Mouse (Mus musculus) neural tube, embryonic 11.5 days (tissue): Measurements from ENCODE around the gene Etl4. TPM values are rescaled to one million over a fixed set of nuclear protein-coding genes. Genes with fewer than 3 reads are reported as not detected.

Experiments used
- ATAC-seq: fragments of 200-750 bp; cut with Nextera tagmentation; 2 replicates; pipeline ENCODE4 v1.8.0; 2017; ENCODE audit warnings: moderate number of reproducible peaks, mild to moderate bottlenecking, moderate TSS enrichment, moderate library complexity; ENCODE audit not compliant: insufficient read depth, low FRiP score, low TSS enrichment
- DNase-seq: peaks from one replicate; pipeline ENCODE4 v3.0.0-alpha.2; 2015; ENCODE audit warnings: low spot score
- H3K27ac ChIP-seq: fragments of 300-500 bp; sonication (generic); 2 replicates; pipeline ENCODE4 v1.5.1; 2014; ENCODE audit warnings: low read depth, mild to moderate bottlenecking, low read length
- H3K27me3 ChIP-seq: fragments of 300-500 bp; sonication (generic); 2 replicates; pipeline ENCODE4 v1.6.1; 2014; ENCODE audit warnings: mild to moderate bottlenecking, low read length, mixed read lengths; ENCODE audit not compliant: control insufficient read depth, insufficient read depth
- H3K36me3 ChIP-seq: fragments of 300-500 bp; sonication (generic); 2 replicates; pipeline ENCODE4 v1.6.1; 2014; ENCODE audit warnings: mild to moderate bottlenecking, low read length, moderate library complexity, mixed read lengths; ENCODE audit not compliant: control insufficient read depth, insufficient read depth
- H3K4me1 ChIP-seq: fragments of 300-500 bp; sonication (generic); 2 replicates; pipeline ENCODE4 v1.6.1; 2014; ENCODE audit warnings: low read length, mixed read lengths; ENCODE audit not compliant: control insufficient read depth, insufficient read depth
- H3K4me2 ChIP-seq: fragments of 300-500 bp; sonication (generic); 2 replicates; pipeline ENCODE4 v1.6.1; 2014; ENCODE audit warnings: low read depth, mild to moderate bottlenecking, moderate library complexity
- H3K4me3 ChIP-seq: fragments of 300-500 bp; sonication (generic); 2 replicates; pipeline ENCODE4 v1.5.1; 2014; ENCODE audit warnings: low read depth, low read length
- H3K9ac ChIP-seq: fragments of 300-500 bp; sonication (generic); 2 replicates; pipeline ENCODE4 v1.6.1; 2014; ENCODE audit warnings: mild to moderate bottlenecking, low read length
- H3K9me3 ChIP-seq: fragments of 300-500 bp; sonication (generic); 2 replicates; pipeline ENCODE4 v1.6.1; 2016; ENCODE audit warnings: low read length; ENCODE audit not compliant: control insufficient read depth
- WGBS: fragments of 180-500 bp; shearing (Covaris S2); extraction: QIAGEN DNeasy Blood & Tissue Kit; methylation state at CpG from one replicate; pipeline ENCODE4 v1.1.7; 2014; 5-methylcytosine and 5-hydroxymethylcytosine counted together
- polyA plus RNA-seq: library from polyadenylated mRNA; unstranded; fragments of >200 nt; fragmentation: Nextera tagmentation; extraction: Ambion mirVana; gene quantifications from 2 replicates; pipeline ENCODE4 v1.2.1, GENCODE M21; 2014

The Etl4 gene
- polyA plus RNA-seq, 1 experiment from 2014 or later, result 19.9 TPM

DNA sequence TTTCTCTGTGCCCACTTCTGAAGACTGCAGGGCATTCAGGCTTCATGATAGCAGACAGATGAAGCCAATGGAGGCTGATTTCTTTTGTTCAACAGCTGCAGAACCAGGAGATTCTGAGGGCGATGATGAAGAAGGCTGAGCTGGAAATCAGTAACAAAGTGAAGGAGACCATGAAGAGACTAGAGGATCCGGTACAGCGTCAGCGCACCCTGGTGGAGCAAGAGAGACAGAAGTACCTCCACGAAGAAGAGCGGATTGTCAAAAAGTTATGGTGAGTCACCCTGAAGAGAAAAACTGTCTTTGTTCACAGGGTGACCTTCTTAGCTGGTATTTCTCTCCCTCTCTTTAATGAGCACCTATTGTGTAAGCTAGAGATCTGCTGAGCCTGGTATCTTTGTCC is 868.4 kb downstream of the Etl4 start:
- Histone ChIP-seq H3K9ac (no peak overlapping the region), H3K4me2 (no peak overlapping the region), H3K27me3 (no peaks in the 10 kb centered on the region), H3K27ac (no peak overlapping the region), H3K4me1 (no peaks in the 10 kb centered on the region), H3K36me3 (no peaks in the 10 kb centered on the region), H3K4me3 (no peak overlapping the region), H3K9me3 (no peaks in the 10 kb centered on the region)
- 78% methylated on average over 6 of the region's 6 CpGs for WGBS
- ATAC-seq (no peak), DNase-seq (peak; percentile 38)

GRCm38 (mm10) chr2:20779484-20780381 is 870.2 kb downstream of the Etl4 start:
- Histone ChIP-seq H3K9me3 (no peaks in the 10 kb centered on the region), H3K4me2 (no peak overlapping the region), H3K4me3 (no peak overlapping the region), H3K4me1 (no peaks in the 10 kb centered on the region), H3K9ac (no peak overlapping the region), H3K27ac (no peak overlapping the region), H3K27me3 (no peaks in the 10 kb centered on the region), H3K36me3 (no peaks in the 10 kb centered on the region)
- DNase-seq (peak; percentile 54), ATAC-seq (peak; percentile 58)
- WGBS, result 37% methylated on average over 6 of the region's 6 CpGs

DNA sequence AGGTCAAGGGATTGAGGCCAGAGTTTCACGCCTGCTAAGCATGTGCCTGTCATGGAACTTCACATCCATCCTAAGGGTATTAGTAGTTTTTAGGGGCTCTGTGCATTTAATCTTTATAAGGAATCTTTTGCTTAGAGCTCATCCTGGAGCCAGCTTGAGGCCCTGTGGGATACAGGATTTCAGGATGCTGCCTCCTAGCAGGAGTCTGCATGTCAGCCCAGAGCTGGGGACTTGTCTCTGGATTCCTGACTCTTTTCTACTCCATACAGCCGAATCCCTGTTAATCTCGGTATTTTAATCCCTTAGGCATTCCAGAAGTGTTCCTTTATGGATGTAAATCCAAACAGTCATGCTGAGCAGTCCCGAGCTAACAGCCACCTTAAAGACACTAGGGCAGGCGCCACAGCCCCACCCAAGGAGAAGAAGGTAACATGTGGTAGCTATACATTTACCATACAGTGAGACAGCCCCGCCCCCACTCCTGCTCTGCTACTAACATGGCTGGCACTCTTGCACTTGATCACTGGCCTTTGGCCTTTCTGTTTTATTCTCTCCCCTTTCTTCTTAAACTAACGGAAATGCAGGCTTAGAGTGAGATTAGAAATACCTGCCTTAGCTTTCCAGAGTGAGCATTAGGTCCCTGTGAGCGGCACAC is 891.8 kb downstream of the Etl4 start:
- DNase-seq, result no peak
- 83% methylated on average over 8 of the region's 8 CpGs for WGBS

GRCm38 (mm10) chr2:20811506-20811905 is 901.9 kb downstream of the Etl4 start:
- DNase-seq (no peak), ATAC-seq (no peak)
- H3K9me3 ChIP-seq, result no peaks in the 10 kb centered on the region
- no peak overlapping the region for H3K9ac ChIP-seq
- WGBS, result 89% methylated on average over 8 of the region's 8 CpGs
- no peak overlapping the region for H3K27ac ChIP-seq
- no peak overlapping the region for H3K4me2 ChIP-seq
- no peaks in the 10 kb centered on the region for H3K36me3 ChIP-seq
- no peaks in the 10 kb centered on the region for H3K4me1 ChIP-seq
- no peaks in the 10 kb centered on the region for H3K27me3 ChIP-seq
- no peak overlapping the region for H3K4me3 ChIP-seq

More for the DNA sequence above, 891.8 kb downstream of the Etl4 start:
- no peak for ATAC-seq
- no peak overlapping the region for H3K9ac ChIP-seq
- no peaks in the 10 kb centered on the region for H3K9me3 ChIP-seq
- no peak overlapping the region for H3K4me2 ChIP-seq
- no peak overlapping the region for H3K4me3 ChIP-seq
- no peak overlapping the region for H3K27ac ChIP-seq
- no peaks in the 10 kb centered on the region for H3K27me3 ChIP-seq
- H3K36me3 ChIP-seq, result no peaks in the 10 kb centered on the region; the same call in 1 of the 2 replicates
- no peaks in the 10 kb centered on the region for H3K4me1 ChIP-seq

DNA sequence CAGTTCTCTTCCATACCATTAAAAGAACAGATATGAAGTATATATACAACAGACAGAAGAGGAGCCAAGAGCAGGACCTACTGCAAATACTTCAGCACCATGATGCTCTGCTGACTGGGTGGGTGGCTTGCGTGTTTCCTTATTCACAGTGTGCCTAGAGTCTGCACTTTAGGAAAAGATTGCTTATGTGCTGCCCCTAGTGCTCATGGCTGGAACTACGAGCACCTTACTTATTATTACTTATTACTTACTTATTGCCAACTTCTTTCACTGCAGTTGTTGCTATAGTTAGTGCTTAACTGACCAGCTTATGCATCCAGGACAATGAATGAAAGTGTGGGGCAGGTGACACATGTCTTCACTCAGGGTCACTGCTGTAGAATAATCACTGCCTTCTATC is 904.4 kb downstream of the Etl4 start:
- no peak overlapping the region for H3K27ac ChIP-seq
- H3K9ac ChIP-seq, result no peak overlapping the region
- no peaks in the 10 kb centered on the region for H3K9me3 ChIP-seq
- H3K4me2 ChIP-seq, result no peak overlapping the region
- no peak overlapping the region for H3K4me3 ChIP-seq
- H3K36me3 ChIP-seq, result no peaks in the 10 kb centered on the region
- H3K27me3 ChIP-seq, result no peaks in the 10 kb centered on the region
- no peaks in the 10 kb centered on the region for H3K4me1 ChIP-seq
- 78% methylated on average over 2 of the region's 2 CpGs for WGBS
- ATAC-seq (no peak), DNase-seq (no peak)

- DNase-seq (no peak), ATAC-seq (no peak)
- Histone ChIP-seq H3K4me3 (no peak overlapping the region), H3K4me2 (no peak overlapping the region), H3K4me1 (no peaks in the 10 kb centered on the region), H3K27ac (no peak overlapping the region), H3K9me3 (no peaks in the 10 kb centered on the region), H3K9ac (no peak overlapping the region), H3K27me3 (no peaks in the 10 kb centered on the region), H3K36me3 (no peaks in the 10 kb centered on the region)
- 82% methylated on average over 7 of the region's 7 CpGs for WGBS
Observed at GRCm38 (mm10) chr2:20818226-20818625, 908.6 kb downstream of the Etl4 start.

- no peaks in the 10 kb centered on the region for H3K27me3 ChIP-seq
- no peak overlapping the region for H3K4me2 ChIP-seq
- no peak overlapping the region for H3K27ac ChIP-seq
- H3K4me3 ChIP-seq, result no peak overlapping the region
- H3K9me3 ChIP-seq, result no peaks in the 10 kb centered on the region
- DNase-seq (no peak), ATAC-seq (no peak)
- H3K4me1 ChIP-seq, result no peaks in the 10 kb centered on the region
- H3K9ac ChIP-seq, result no peak overlapping the region
- no peaks in the 10 kb centered on the region for H3K36me3 ChIP-seq
Observed at GRCm38 (mm10) chr2:20826258-20826657, 916.7 kb downstream of the Etl4 start.

DNA sequence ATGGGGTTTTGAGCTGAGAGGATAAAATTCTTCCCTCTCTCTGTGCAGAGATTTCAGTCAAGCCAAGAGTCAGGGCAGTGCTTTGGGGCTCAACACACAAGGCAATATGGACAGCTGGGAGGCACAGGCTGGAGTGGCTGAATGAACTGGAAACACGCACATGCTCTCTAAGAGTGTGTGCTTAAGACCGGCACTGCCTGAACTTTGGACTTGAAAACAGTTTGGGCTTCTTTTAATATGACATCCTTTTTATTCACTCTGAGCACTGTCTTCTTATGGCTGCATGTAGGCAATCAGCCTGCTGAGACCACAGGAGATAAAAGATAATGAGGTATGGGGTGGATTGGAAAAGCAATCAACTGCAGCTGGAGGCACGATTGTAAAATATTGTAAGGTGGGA is 921.3 kb downstream of the Etl4 start:
- Histone ChIP-seq H3K9me3 (no peaks in the 10 kb centered on the region), H3K4me3 (no peak overlapping the region), H3K27me3 (no peaks in the 10 kb centered on the region), H3K9ac (no peak overlapping the region), H3K36me3 (no peaks in the 10 kb centered on the region), H3K4me1 (no peaks in the 10 kb centered on the region), H3K27ac (no peak overlapping the region), H3K4me2 (no peak overlapping the region)
- WGBS, result 90% methylated on average over 3 of the region's 3 CpGs
- DNase-seq, result no peak
- ATAC-seq, result no peak
